Mouse (Mus musculus) right cerebral cortex, postnatal 14 days (tissue): ENCODE measurements at regions not wholly inside any gene's neighbourhood (a gene's known extent, or its start where the extent isn't known, plus 50 kb on each side); places are given as distances from the start of the nearest gene placed in this dataset.

Source experiments
- DNase-seq: peaks from one replicate; pipeline ENCODE4 v3.0.0; 2022

- DNase-seq = peak; percentile 16
These were observed 201.8 kb downstream of the Cdca7 start for GRCm38 (mm10) chr2:72677731-72678130.

DNA sequence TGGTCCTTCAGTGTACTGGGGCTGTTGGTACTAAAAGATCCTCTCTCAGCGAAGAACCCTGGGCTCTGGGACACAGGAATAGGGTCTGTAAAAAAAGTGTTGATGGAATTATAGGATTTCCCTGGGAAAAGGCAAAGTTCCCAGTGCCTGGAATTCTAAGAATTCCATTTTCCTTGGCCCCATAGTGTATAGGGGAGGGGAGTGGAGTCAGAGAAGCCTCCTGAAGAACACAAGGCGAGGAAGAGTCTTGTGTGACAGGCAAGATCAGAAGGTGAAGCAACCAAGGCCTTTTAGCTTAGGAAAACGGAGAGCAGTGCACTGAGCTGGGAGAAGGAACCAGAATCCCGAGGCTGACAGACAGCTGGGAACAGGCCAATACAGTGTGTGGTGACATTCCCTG lies 212.1 kb downstream of the Cdca7 start:
- DNase-seq = no peak

GRCm38 (mm10) chr2:72701081-72701480 lies 225.1 kb downstream of the Cdca7 start:
- DNase-seq = no peak

DNA sequence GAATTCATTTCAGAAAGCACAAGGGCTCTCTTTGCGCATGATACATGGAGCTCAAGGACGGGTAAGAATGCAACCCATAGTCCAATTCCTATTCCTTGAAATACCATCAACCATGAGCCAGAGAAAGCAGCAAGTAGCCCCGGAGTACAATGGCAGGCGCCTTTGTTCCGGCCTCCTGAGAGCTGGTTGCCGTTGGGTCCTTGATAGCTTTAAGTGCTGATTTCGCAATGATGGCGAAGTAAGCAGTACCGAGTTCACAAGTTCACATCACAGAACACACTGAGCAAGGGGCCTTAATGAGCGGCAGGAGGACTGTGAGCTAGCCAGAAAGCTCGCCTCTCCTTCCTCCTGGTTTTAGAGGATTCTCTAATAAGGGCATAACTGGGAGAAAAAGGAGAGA lies 227.3 kb downstream of the Cdca7 start:
- no peak for DNase-seq

- no peak for DNase-seq
These were observed 232.0 kb downstream of the Cdca7 start for GRCm38 (mm10) chr2:72707676-72708659.

DNA sequence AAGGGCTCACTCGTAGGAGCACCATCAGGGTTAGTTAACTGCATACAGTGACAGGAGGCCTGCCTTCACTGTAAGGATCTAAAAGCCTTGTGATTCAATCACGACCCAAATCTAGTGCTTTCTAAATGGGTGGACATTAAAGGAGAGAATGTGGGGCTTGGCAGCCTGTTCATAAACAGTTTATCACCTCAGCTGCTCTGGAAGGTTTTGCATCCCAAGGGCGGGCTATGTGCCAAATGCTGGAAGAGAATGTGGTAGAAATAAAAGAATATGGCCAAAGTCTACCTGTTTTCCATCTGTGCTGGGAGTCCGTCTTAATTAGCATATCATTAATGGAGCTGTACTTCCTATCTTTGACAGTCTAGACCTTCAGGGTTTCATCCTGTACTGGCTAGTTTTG lies 241.0 kb downstream of the Cdca7 start:
- no peak for DNase-seq

- peak; percentile 49 for DNase-seq
These were observed 251.5 kb downstream of the Sp3 start for GRCm38 (mm10) chr2:72728699-72729098.

DNA sequence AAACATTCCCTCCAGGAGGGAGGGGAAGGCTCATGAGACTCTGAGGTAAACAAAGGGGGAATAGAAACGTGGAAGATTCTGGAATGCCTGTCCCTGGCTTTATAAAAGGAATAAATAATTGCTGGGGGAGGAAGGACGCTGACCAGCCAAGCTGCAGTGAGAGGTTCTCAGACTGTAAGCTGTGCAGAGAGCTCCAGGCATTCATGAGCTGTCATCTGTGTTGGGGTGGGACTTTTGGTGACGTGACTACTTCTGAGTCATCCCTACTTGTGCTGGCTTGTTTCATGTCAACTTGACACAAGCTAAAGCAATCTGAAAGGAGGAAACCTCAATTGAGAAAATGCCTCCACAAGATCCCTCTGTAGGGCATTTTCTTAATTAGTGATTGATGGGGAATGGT lies 246.9 kb downstream of the Sp3 start:
- no peak for DNase-seq

DNA sequence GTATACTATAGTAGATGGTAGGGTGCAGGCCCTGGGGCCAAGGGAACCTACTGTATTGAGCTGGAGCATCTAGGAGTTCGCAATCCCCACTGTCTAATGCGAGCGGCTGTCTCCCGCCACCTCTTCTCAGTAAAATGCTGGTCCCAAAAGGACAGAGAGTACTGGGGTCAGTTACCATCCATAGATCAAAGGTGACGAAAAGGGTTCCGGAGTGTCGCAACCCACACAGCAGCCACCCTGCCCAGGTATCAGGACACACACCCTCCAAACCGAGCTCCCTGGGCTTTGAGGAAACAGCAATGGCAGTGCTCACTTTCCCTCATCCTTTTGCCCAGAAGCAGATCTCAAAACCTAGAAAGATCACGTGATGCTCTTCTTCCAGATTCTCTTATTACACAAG lies 245.2 kb downstream of the Sp3 start:
- DNase-seq = no peak

DNA sequence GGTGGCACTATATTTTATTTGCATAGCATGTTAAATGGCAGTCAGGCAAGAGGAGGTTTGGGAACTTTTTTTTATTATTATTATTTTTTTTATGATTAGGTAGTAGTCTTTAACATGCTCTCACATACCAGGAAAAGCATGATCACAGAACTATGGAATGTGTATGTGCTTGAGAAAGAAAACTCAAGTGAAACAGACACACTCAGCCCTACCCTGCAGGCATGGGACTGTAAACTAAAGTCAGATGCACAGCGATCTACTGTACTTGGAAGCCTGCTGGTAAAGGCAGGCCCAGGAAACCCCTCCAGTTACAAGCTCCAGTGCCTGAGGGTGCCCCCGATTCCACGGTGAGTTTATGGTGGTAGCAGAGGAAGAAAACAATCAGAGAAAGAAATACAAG lies 243.6 kb downstream of the Sp3 start:
- DNase-seq = no peak

GRCm38 (mm10) chr2:72740391-72741361 lies 239.6 kb downstream of the Sp3 start:
- DNase-seq = no peak

DNA sequence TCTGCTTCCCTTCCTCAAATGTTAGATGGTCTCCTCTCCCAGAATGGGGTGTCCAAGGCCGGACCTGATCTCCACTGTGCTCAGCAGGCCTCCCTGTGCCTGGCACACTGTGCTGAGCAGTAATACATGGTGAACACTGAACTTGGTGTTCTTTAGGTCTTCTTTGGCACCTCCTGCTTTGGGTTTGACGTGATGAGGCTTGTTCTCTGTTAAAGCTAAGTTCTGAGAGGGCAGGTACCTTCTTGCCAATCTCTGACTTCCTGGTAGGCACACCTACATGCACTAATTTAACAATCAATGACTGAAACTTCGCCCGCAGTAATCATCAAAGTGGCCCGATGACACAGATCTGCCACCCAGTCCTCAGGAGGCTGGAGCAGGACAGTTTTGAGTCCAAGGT lies 238.5 kb downstream of the Sp3 start:
- no peak for DNase-seq

GRCm38 (mm10) chr2:72743651-72744050 lies 236.6 kb downstream of the Sp3 start:
- no peak for DNase-seq

- no peak for DNase-seq
These were observed 235.3 kb downstream of the Sp3 start for GRCm38 (mm10) chr2:72744901-72745300.

DNA sequence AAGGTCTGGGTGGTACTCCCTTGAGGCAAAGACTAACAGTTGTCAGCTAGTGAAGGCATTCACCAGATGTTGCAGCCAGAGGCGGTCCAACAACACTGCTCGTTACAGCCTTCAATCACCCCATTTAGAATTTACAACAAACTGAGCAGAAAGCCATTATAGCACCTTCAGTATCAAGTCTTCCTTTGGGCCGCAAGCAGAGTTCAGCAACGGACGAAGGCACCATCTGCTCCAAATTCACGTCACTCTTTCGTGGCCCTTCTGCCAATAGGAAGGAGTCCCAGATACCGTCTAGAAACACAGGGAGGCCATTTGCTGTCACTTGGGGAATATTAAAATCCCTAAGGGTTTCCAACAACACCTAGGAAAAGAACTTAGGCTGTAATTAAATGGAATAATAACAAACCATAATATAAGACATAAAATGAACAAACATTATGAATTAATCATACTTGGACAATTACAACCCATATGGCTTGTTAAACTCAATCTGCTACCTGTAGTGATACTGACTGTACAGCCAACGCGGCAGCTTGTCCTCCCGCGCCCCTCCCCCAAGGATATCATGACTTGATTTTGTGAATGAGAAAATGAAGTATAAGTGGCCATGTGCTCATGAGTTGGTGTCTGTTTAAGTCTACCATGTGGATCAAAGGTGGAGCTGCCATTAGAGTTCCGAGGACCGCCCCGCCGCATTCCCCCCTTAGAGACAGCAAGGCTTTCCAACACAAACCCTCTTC lies 233.6 kb downstream of the Sp3 start:
- no peak for DNase-seq

DNA sequence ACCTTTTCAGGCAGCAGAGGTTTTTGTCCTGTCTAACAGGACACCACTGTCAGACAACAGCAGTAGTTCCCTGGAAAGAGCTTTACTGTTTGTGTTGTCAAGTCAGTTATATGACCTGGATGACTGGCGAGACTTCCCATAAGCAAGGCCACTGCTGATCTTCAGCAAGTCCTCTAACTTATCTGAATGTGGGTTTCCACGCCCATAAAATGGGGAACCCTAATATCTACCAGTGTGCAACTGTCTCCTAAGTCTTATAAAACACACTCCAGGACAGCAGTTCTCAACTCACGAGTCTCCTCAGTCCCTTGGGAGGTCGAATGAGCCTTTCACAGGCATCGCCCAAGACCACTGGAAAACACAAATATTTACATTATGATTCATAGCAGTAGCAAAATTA lies 232.9 kb downstream of the Sp3 start:
- no peak for DNase-seq

GRCm38 (mm10) chr2:72749495-72749894 lies 230.8 kb downstream of the Sp3 start:
- no peak for DNase-seq

- DNase-seq = no peak
These were observed 228.8 kb downstream of the Sp3 start for GRCm38 (mm10) chr2:72751441-72751840.

GRCm38 (mm10) chr2:72752624-72753176 lies 227.5 kb downstream of the Sp3 start:
- no peak for DNase-seq

GRCm38 (mm10) chr2:72753788-72754713 lies 226.2 kb downstream of the Sp3 start:
- DNase-seq = no peak

DNA sequence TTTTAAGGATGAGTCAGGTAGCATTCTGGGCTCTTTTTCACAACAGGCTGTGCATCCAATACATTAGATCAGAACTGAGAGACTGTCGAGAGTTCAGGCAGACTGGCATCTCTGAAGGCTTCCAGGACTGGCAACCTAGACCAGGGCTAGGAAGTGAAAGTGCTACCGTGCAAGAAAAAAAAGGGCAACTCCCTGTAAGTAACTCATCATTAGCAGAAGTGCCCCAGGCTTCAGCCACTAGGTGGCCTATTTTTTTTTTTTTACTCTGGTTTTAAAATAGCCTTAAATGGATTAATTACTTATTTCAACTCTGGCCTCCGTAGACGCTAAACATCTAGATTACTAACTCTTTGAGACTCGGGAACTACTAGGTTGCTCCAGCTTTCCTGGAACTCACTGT lies 216.8 kb downstream of the Sp3 start:
- DNase-seq = no peak
